Mouse (Mus musculus): Measurements from ENCODE around the gene A4galt. TPM values are rescaled to one million over a fixed set of nuclear protein-coding genes. Genes with fewer than 3 reads are reported as not detected.
"Not testable (repeated sequence)": the region's sequence is repeated elsewhere in the genome, so short reads cannot be mapped to it uniquely, and the experiment has no call there.

The A4galt gene
- polyA plus RNA-seq, 1 experiment: not detected

DNA sequence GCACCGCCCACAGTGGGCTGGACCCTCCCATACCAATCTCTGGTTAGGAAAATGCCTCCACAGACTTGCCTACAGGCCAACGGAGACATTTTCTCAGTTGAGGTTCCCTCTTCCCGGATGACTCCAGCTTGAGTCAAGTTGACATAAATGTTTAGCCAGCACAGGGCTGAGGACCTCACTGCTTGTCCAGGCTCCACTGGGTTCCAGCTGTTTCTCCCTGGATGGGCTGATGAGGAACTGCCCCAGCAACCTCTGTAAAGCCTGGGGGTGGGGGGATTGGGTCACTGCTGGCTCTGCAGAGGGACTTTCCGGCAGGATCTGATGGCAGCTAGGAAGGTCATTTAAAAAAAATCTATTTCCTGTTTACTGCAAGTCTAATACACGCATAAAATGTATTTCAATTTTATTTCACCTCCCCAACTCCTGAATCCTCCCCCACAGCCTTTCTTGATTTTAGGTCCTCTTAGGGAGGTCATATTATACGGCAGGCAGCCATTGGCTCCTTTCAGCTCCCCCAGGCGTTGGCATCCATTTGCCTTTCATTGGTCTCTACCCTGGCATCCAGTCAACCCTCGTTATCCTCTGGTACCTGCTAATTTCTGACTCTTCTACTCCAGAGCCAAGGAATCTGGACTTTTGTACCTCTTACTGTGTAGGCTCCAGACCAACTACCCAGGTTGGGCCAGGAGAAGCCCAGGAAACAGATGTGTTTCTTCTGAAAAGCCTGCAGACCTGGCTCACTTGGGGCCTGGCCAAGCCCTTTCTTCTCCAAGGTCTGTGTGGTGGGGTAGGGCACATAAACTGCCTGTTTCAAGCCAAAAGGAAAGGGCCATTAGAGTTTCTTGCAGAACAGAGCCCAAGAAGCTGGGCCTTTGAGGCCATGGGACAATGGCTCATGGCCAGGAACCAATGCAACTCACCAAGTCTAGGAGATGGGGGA, 42.4 kb upstream of the A4galt start:
- H3K4me1 ChIP-seq (ENCODE audit: control insufficient read depth): peaks cover 5% of the 10 kb centered on the region

DNA sequence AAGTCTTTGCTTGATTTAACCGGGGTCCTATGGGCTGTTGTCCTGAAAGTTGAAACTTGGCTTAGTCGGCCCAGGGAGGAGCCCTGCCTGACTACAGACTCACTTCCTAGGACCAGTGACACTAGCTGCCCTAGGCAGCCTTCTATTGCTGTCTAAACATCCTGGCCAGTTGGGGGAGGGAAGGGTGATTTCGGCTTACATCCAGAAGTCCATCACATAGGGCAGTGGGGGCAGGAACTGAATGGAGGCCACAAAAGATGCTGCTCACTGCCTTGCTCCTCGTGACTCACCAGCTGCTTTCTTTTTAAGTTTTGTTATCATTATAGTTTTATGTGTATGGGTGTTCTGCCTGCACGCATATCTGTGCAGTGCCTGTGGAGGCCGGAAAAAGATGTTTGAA, 41.6 kb upstream of the A4galt start:
- H3K9me3 ChIP-seq (ENCODE audit: control insufficient read depth, low read length): no peaks in the 10 kb centered on the region
- TF ChIP-seq TAL1 (IDR thresholded peaks at IDR 0.05; ENCODE audit: low read length): no peak
- H3K27me3 ChIP-seq (ENCODE audit: control insufficient read depth): no peaks in the 10 kb centered on the region; the same call in 1 of the 2 replicates
- no peak overlapping the region for H3K4me3 ChIP-seq (replicated peaks)
- peaks cover 4% of the 10 kb centered on the region for H3K4me1 ChIP-seq (ENCODE audit: control insufficient read depth)
- H3K36me3 ChIP-seq (ENCODE audit: control insufficient read depth): peaks cover 7% of the 10 kb centered on the region

More for the DNA sequence above, 42.4 kb upstream of the A4galt start:
- H3K4me3 ChIP-seq (replicated peaks): no peak overlapping the region
- no peak for TF ChIP-seq TAL1 (IDR thresholded peaks at IDR 0.05; ENCODE audit: low read length)
- no peak for TF ChIP-seq GATA1 (IDR thresholded peaks at IDR 0.05; ENCODE audit: low read length)
- no peaks in the 10 kb centered on the region for H3K9me3 ChIP-seq (ENCODE audit: control insufficient read depth, low read length)
- H3K27me3 ChIP-seq (ENCODE audit: control insufficient read depth): no peaks in the 10 kb centered on the region
- peaks cover 7% of the 10 kb centered on the region for H3K36me3 ChIP-seq (ENCODE audit: control insufficient read depth)

DNA sequence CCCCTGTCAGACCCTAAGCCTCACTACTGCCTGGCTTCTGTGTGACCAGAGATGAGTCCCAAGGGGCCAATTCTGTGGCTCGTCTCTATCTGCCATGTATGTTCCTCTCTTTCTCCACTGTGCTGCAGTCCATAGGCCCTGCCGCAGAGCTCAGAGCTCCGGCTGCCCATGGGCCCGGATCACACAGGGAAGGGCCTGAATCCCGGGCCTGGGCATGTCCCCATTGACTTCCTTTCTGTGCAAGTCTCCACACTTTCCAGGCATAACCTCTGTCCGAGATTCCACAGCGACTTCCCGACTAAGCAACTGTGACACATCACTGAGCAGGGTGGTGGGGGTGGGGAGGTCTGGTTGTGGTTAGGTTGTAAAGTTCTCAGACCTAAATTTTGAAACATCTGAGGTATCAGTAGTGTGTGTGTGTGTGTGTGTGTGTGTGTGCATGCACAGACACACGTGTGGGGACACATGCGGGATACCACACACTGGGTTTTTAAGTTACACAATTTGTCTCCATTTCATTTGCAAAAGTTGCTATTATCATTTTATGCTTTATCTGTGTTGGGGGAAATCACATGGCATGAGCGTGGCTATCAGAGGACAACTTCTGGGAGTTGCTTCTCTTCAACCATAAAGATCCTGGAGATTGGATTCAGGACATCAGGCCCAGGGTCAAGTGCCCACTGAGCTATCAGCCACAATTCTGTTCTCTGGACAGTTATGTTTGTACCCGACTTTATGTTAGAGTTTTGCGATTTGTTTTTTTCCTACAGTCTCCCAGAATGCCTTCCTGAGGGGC, 40.9 kb upstream of the A4galt start:
- H3K27me3 ChIP-seq (ENCODE audit: control insufficient read depth): no peaks in the 10 kb centered on the region; the same call in 1 of the 2 replicates
- no peak overlapping the region for H3K4me3 ChIP-seq (replicated peaks)
- peaks cover 4% of the 10 kb centered on the region for H3K4me1 ChIP-seq (ENCODE audit: control insufficient read depth)
- no peak for TF ChIP-seq GATA1 (IDR thresholded peaks at IDR 0.05; ENCODE audit: low read length)
- no peak for TF ChIP-seq TAL1 (IDR thresholded peaks at IDR 0.05; ENCODE audit: low read length)
- H3K36me3 ChIP-seq (ENCODE audit: control insufficient read depth): peaks cover under 1% of the 10 kb centered on the region; the same call in 1 of the 2 replicates
- no peaks in the 10 kb centered on the region for H3K9me3 ChIP-seq (ENCODE audit: control insufficient read depth, low read length)

DNA sequence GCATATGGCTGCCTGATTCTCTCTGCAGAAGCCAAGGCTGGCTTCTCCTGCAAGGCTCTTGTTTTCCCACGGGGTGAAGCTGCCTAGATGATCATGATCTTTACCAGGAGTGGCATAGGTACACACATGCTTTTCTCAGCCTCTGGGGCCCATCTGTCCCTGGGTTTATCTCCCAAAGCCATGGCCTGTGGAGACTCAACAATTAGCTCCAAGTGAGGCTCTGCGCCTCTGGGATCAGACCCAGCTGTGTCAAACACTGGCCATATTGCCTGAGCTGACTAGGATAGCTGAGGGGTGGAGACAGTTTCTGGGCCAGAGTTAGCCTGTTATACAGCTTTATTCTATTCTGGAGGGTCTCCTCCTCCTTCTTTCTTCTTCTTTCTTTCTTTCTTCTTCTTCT, 39.3 kb upstream of the A4galt start:
- TF ChIP-seq GATA1 (IDR thresholded peaks at IDR 0.05; ENCODE audit: low read length): no peak
- TF ChIP-seq TAL1 (IDR thresholded peaks at IDR 0.05; ENCODE audit: low read length): no peak
- Histone ChIP-seq H3K4me1 (ENCODE audit: control insufficient read depth) (peaks cover 4% of the 10 kb centered on the region), H3K9me3 (ENCODE audit: control insufficient read depth, low read length) (no peaks in the 10 kb centered on the region), H3K36me3 (ENCODE audit: control insufficient read depth) (no peaks in the 10 kb centered on the region), H3K4me3 (replicated peaks) (no peak overlapping the region), H3K27me3 (ENCODE audit: control insufficient read depth) (no peaks in the 10 kb centered on the region; the same call in 1 of the 2 replicates)

DNA sequence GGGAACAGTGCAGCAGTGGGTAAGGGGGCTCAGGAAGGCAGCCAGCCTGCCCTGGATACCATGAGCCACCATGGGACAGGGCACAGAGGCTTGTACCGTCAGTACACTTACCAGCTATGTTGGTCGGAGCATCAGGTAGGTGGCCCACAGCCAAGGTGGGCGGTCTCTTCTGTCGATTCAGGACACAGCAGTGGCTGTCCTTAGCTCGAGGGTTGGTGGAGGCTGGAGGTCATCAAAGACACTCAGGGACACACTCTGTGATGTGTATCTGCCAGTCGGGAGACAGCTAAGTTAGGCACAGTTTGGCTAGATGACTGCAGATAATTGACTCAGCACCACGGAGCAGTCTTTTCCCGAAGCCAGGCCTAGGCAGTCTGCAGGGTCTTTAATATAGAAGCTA, 33.3 kb upstream of the A4galt start:
- TF ChIP-seq TAL1 (IDR thresholded peaks at IDR 0.05; ENCODE audit: low read length): no peak
- H3K4me1 ChIP-seq (ENCODE audit: control insufficient read depth): no peaks in the 10 kb centered on the region
- H3K27me3 ChIP-seq (ENCODE audit: control insufficient read depth): no peaks in the 10 kb centered on the region; the same call in 1 of the 2 replicates
- H3K36me3 ChIP-seq (ENCODE audit: control insufficient read depth): no peaks in the 10 kb centered on the region
- H3K9me3 ChIP-seq (ENCODE audit: control insufficient read depth, low read length): no peaks in the 10 kb centered on the region
- H3K4me3 ChIP-seq (replicated peaks): no peak overlapping the region

DNA sequence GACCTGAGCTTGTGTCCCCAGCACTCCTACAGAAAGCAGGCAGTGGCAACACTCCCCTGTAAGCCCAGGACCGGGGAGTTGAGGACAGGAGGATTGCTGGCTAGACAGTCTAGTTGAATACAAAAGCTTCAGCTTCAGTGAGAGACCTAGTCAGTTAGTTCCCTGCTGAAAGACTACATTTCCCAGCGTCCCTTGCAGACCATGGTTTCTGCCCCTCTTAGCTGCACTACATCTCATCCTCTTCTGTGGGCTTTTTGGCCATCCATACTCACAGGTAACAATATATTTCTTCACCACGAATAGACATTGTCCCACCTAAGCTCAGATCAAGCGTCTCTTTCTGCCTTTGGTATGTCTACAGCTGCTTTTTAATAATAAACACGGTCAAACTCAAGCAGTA, 30.8 kb upstream of the A4galt start:
- Histone ChIP-seq H3K36me3 (ENCODE audit: control insufficient read depth) (no peaks in the 10 kb centered on the region), H3K4me1 (ENCODE audit: control insufficient read depth) (peaks cover 3% of the 10 kb centered on the region), H3K27me3 (ENCODE audit: control insufficient read depth) (no peaks in the 10 kb centered on the region), H3K4me3 (replicated peaks) (no peak overlapping the region), H3K9me3 (ENCODE audit: control insufficient read depth, low read length) (no peaks in the 10 kb centered on the region; the same call in 1 of the 2 replicates)
- TF ChIP-seq GATA1 (IDR thresholded peaks at IDR 0.05; ENCODE audit: low read length): no peak
- no peak for TF ChIP-seq TAL1 (IDR thresholded peaks at IDR 0.05; ENCODE audit: low read length)

DNA sequence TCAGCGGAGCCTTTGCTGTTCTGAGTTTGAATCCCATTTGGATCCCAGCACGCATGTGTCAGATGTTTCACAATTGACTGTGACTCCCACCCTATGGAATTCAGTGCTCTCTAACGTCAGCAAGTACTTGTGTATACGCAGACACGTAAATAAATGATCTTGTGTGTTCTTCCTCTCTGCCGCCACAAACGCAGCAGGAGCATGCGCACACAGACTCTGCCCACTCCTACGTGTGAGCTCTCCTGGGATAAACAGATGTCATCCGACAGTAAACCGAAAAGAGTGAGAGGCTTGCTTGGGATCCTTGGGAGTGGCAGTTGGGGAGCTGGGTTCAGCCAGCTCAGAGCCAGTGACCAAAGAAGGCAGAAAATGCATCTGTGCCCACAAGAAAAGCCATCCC, 29.7 kb upstream of the A4galt start:
- H3K27me3 ChIP-seq (ENCODE audit: control insufficient read depth): no peaks in the 10 kb centered on the region
- H3K9me3 ChIP-seq (ENCODE audit: control insufficient read depth, low read length): peaks cover 8% of the 10 kb centered on the region
- TF ChIP-seq TAL1 (IDR thresholded peaks at IDR 0.05; ENCODE audit: low read length) (no peak), GATA1 (IDR thresholded peaks at IDR 0.05; ENCODE audit: low read length) (no peak)
- H3K36me3 ChIP-seq (ENCODE audit: control insufficient read depth): no peaks in the 10 kb centered on the region
- no peak overlapping the region for H3K4me3 ChIP-seq (replicated peaks)
- peaks cover 3% of the 10 kb centered on the region for H3K4me1 ChIP-seq (ENCODE audit: control insufficient read depth)

DNA sequence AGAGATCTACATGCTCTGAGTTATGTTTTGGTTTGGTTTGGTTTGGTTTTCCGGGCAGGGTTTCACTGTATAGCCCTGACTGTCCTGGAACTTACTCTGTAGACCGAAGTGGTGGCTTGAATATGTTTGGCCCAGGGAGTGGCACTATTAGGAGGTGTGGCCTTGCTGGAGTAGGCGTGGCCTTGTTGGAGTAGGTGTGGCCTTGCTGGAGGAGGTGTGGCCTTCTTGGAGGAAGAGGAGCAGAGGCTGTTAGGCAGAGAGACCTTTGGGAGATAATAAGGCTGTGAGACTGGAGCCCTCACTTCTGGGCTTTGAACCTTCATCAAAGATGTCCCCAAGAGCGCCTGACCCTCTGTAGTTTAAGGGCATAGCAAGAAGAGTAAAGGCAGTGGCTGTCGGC, 27.0 kb upstream of the A4galt start:
- Histone ChIP-seq H3K36me3 (ENCODE audit: control insufficient read depth) (no peaks in the 10 kb centered on the region), H3K9me3 (ENCODE audit: control insufficient read depth, low read length) (peaks cover 9% of the 10 kb centered on the region), H3K4me1 (ENCODE audit: control insufficient read depth) (peaks cover 3% of the 10 kb centered on the region), H3K27me3 (ENCODE audit: control insufficient read depth) (no peaks in the 10 kb centered on the region), H3K4me3 (replicated peaks) (no peak overlapping the region)
- TF ChIP-seq TAL1 (IDR thresholded peaks at IDR 0.05; ENCODE audit: low read length) (no peak), GATA1 (IDR thresholded peaks at IDR 0.05; ENCODE audit: low read length) (no peak)

DNA sequence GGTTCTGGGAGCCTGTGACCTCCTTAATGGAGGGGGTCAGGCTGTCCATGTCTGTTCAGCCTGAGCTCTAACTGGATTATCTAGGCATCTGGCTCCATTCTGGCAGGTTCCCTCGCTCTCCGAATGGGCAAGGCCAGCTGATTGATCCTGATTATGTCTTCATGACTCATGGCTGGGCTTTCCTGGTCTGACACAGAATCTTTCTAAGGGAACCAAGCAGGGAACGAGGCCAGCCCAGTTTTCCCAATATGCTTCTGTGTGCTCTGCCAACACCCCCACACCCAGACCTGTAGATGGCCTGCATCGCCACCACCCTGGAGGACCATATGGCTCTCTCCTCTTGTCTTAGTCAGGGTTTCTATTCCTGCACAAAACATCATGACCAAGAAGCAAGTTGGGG, 25.9 kb upstream of the A4galt start:
- no peaks in the 10 kb centered on the region for H3K36me3 ChIP-seq (ENCODE audit: control insufficient read depth)
- TF ChIP-seq GATA1 (IDR thresholded peaks at IDR 0.05; ENCODE audit: low read length): no peak
- no peak for TF ChIP-seq TAL1 (IDR thresholded peaks at IDR 0.05; ENCODE audit: low read length)
- peaks cover 9% of the 10 kb centered on the region for H3K9me3 ChIP-seq (ENCODE audit: control insufficient read depth, low read length)
- H3K4me3 ChIP-seq (replicated peaks): no peak overlapping the region
- H3K4me1 ChIP-seq (ENCODE audit: control insufficient read depth): peaks cover 3% of the 10 kb centered on the region
- H3K27me3 ChIP-seq (ENCODE audit: control insufficient read depth): no peaks in the 10 kb centered on the region

DNA sequence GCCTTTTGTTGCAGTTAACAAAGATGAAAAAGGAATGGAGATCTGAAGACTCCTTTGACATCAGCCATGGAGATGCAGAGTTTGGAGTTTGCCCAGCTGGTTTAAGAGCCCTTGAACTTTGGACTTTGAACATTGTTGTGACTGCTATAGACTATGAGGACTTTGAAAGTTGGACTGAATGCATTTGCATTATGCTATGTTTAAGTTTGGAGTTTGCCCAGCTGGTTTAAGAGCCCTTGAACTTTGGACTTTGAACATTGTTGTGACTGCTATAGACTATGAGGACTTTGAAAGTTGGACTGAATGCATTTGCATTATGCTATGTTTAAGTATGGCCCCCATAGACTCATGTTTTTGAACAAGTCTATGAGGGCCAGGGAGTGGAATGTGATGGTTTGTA, 22.7 kb upstream of the A4galt start:
- not testable (repeated sequence) for H3K4me3 ChIP-seq (replicated peaks); H3K4me1 ChIP-seq (ENCODE audit: control insufficient read depth); H3K36me3 ChIP-seq (ENCODE audit: control insufficient read depth); H3K9me3 ChIP-seq (ENCODE audit: control insufficient read depth, low read length); H3K27me3 ChIP-seq (ENCODE audit: control insufficient read depth)

All from erythroblast, embryonic 14.5 days (primary cell).